Mouse (Mus musculus): ENCODE results near the gene Gpbp1. TPM values are rescaled to one million over a fixed set of nuclear protein-coding genes. Genes with fewer than 3 reads are reported as not detected.

Gpbp1 gene
- polyA plus RNA-seq, 1 experiment from 2014 or later, result 97.9 TPM

- no peak for ATAC-seq (ENCODE audit: low read depth)
- no peaks in the 10 kb centered on the region for H3K9me3 ChIP-seq (ENCODE audit: control insufficient read depth, low read length)
- 72% methylated on average over 4 of the region's 4 CpGs for WGBS
- H3K9ac ChIP-seq (replicated peaks; ENCODE audit: low read depth, low read length), result no peak overlapping the region
- no peak overlapping the region for H3K4me2 ChIP-seq (ENCODE audit: low read depth, low read length)
- H3K4me3 ChIP-seq (ENCODE audit: low read depth, low read length), result no peak overlapping the region
- no peaks in the 10 kb centered on the region for H3K4me1 ChIP-seq (ENCODE audit: control insufficient read depth, insufficient read depth, low read length)
- no peaks in the 10 kb centered on the region for H3K27me3 ChIP-seq (ENCODE audit: control insufficient read depth, insufficient read depth, low read length)
- H3K27ac ChIP-seq (ENCODE audit: low read depth, low read length), result no peak overlapping the region
- no peaks in the 10 kb centered on the region for H3K36me3 ChIP-seq (ENCODE audit: control insufficient read depth, insufficient read depth, low read length)
Observed at GRCm38 (mm10) chr13:111520456-111520855, 30.5 kb upstream of the Gpbp1 start.

- Histone ChIP-seq H3K36me3 (ENCODE audit: control insufficient read depth, insufficient read depth, low read length) (no peaks in the 10 kb centered on the region), H3K4me3 (ENCODE audit: low read depth, low read length) (no peak overlapping the region), H3K9ac (replicated peaks; ENCODE audit: low read depth, low read length) (no peak overlapping the region), H3K27ac (ENCODE audit: low read depth, low read length) (no peak overlapping the region), H3K4me1 (ENCODE audit: control insufficient read depth, insufficient read depth, low read length) (no peaks in the 10 kb centered on the region), H3K9me3 (ENCODE audit: control insufficient read depth, low read length) (no peaks in the 10 kb centered on the region), H3K27me3 (ENCODE audit: control insufficient read depth, insufficient read depth, low read length) (no peaks in the 10 kb centered on the region), H3K4me2 (ENCODE audit: low read depth, low read length) (no peak overlapping the region)
- ATAC-seq (ENCODE audit: low read depth), result no peak
- 84% methylated on average over 5 of the region's 5 CpGs for WGBS
Observed at GRCm38 (mm10) chr13:111518332-111518731, 28.4 kb upstream of the Gpbp1 start.

- no peak for ATAC-seq (ENCODE audit: low read depth)
Observed at GRCm38 (mm10) chr13:111516385-111517150, 26.7 kb upstream of the Gpbp1 start.

GRCm38 (mm10) chr13:111509385-111509784 is 19.5 kb upstream of the Gpbp1 start:
- Histone ChIP-seq H3K4me2 (ENCODE audit: low read depth, low read length) (no peak overlapping the region), H3K9me3 (ENCODE audit: control insufficient read depth, low read length) (no peaks in the 10 kb centered on the region), H3K27ac (ENCODE audit: low read depth, low read length) (no peak overlapping the region), H3K27me3 (ENCODE audit: control insufficient read depth, insufficient read depth, low read length) (no peaks in the 10 kb centered on the region), H3K4me3 (ENCODE audit: low read depth, low read length) (no peak overlapping the region), H3K36me3 (ENCODE audit: control insufficient read depth, insufficient read depth, low read length) (no peaks in the 10 kb centered on the region), H3K9ac (replicated peaks; ENCODE audit: low read depth, low read length) (no peak overlapping the region), H3K4me1 (ENCODE audit: control insufficient read depth, insufficient read depth, low read length) (no peaks in the 10 kb centered on the region)
- WGBS, result 45% methylated on average over 5 of the region's 5 CpGs
- ATAC-seq (ENCODE audit: low read depth), result no peak

More at GRCm38 (mm10) chr13:111516385-111517150, 26.7 kb upstream of the Gpbp1 start:
- H3K9me3 ChIP-seq (ENCODE audit: control insufficient read depth, low read length), result no peaks in the 10 kb centered on the region
- 89% methylated on average over 7 of the region's 7 CpGs for WGBS
- H3K27ac ChIP-seq (ENCODE audit: low read depth, low read length), result no peak overlapping the region
- no peak overlapping the region for H3K4me3 ChIP-seq (ENCODE audit: low read depth, low read length)
- no peaks in the 10 kb centered on the region for H3K36me3 ChIP-seq (ENCODE audit: control insufficient read depth, insufficient read depth, low read length)
- H3K4me2 ChIP-seq (ENCODE audit: low read depth, low read length), result no peak overlapping the region
- no peaks in the 10 kb centered on the region for H3K4me1 ChIP-seq (ENCODE audit: control insufficient read depth, insufficient read depth, low read length)
- no peaks in the 10 kb centered on the region for H3K27me3 ChIP-seq (ENCODE audit: control insufficient read depth, insufficient read depth, low read length)
- H3K9ac ChIP-seq (replicated peaks; ENCODE audit: low read depth, low read length), result no peak overlapping the region

GRCm38 (mm10) chr13:111508645-111509044 is 18.7 kb upstream of the Gpbp1 start:
- H3K4me2 ChIP-seq (ENCODE audit: low read depth, low read length), result no peak overlapping the region
- no peaks in the 10 kb centered on the region for H3K27me3 ChIP-seq (ENCODE audit: control insufficient read depth, insufficient read depth, low read length)
- no peaks in the 10 kb centered on the region for H3K36me3 ChIP-seq (ENCODE audit: control insufficient read depth, insufficient read depth, low read length)
- no peak overlapping the region for H3K4me3 ChIP-seq (ENCODE audit: low read depth, low read length)
- no peaks in the 10 kb centered on the region for H3K9me3 ChIP-seq (ENCODE audit: control insufficient read depth, low read length)
- ATAC-seq (ENCODE audit: low read depth), result no peak
- no peak overlapping the region for H3K27ac ChIP-seq (ENCODE audit: low read depth, low read length)
- no peaks in the 10 kb centered on the region for H3K4me1 ChIP-seq (ENCODE audit: control insufficient read depth, insufficient read depth, low read length)
- H3K9ac ChIP-seq (replicated peaks; ENCODE audit: low read depth, low read length), result no peak overlapping the region
- WGBS, result 80% methylated on average over 6 of the region's 6 CpGs

GRCm38 (mm10) chr13:111494330-111495029 is 4.6 kb upstream of the Gpbp1 start:
- ATAC-seq (ENCODE audit: low read depth), result no peak
- H3K27ac ChIP-seq (ENCODE audit: low read depth, low read length), result no peak overlapping the region
- no peaks in the 10 kb centered on the region; the same call in 1 of the 2 replicates for H3K4me1 ChIP-seq (ENCODE audit: control insufficient read depth, insufficient read depth, low read length)
- H3K9me3 ChIP-seq (ENCODE audit: control insufficient read depth, low read length), result no peaks in the 10 kb centered on the region
- H3K4me2 ChIP-seq (ENCODE audit: low read depth, low read length), result no peak overlapping the region
- 53% methylated on average over 11 of the region's 11 CpGs for WGBS
- peaks cover 6% of the 10 kb centered on the region; the same call in 1 of the 2 replicates for H3K27me3 ChIP-seq (ENCODE audit: control insufficient read depth, insufficient read depth, low read length)
- H3K9ac ChIP-seq (replicated peaks; ENCODE audit: low read depth, low read length), result no peak overlapping the region
- no peaks in the 10 kb centered on the region for H3K36me3 ChIP-seq (ENCODE audit: control insufficient read depth, insufficient read depth, low read length)
- no peak overlapping the region for H3K4me3 ChIP-seq (ENCODE audit: low read depth, low read length)

GRCm38 (mm10) chr13:111491046-111491756 is 1.3 kb upstream of the Gpbp1 start:
- no peak for ATAC-seq (ENCODE audit: low read depth)
- Histone ChIP-seq H3K9ac (replicated peaks; ENCODE audit: low read depth, low read length) (no peak overlapping the region), H3K4me3 (ENCODE audit: low read depth, low read length) (peak overlapping the region; percentile 93; the same call in 1 of the 2 replicates), H3K9me3 (ENCODE audit: control insufficient read depth, low read length) (no peaks in the 10 kb centered on the region), H3K27me3 (ENCODE audit: control insufficient read depth, insufficient read depth, low read length) (peaks cover 8% of the 10 kb centered on the region), H3K4me1 (ENCODE audit: control insufficient read depth, insufficient read depth, low read length) (peaks cover 7% of the 10 kb centered on the region; the same call in 1 of the 2 replicates), H3K27ac (ENCODE audit: low read depth, low read length) (no peak overlapping the region), H3K36me3 (ENCODE audit: control insufficient read depth, insufficient read depth, low read length) (no peaks in the 10 kb centered on the region), H3K4me2 (ENCODE audit: low read depth, low read length) (peak overlapping the region; percentile 62)
- WGBS, result 24% methylated on average over 13 of the region's 13 CpGs

- no peak for ATAC-seq (ENCODE audit: low read depth)
- Histone ChIP-seq H3K4me3 (ENCODE audit: low read depth, low read length) (peak overlapping the region; percentile 93), H3K4me1 (ENCODE audit: control insufficient read depth, insufficient read depth, low read length) (peaks cover 18% of the 10 kb centered on the region), H3K9me3 (ENCODE audit: control insufficient read depth, low read length) (no peaks in the 10 kb centered on the region), H3K27me3 (ENCODE audit: control insufficient read depth, insufficient read depth, low read length) (peaks cover 8% of the 10 kb centered on the region), H3K4me2 (ENCODE audit: low read depth, low read length) (peak overlapping the region; percentile 91; the same call in 1 of the 2 replicates), H3K36me3 (ENCODE audit: control insufficient read depth, insufficient read depth, low read length) (no peaks in the 10 kb centered on the region), H3K27ac (ENCODE audit: low read depth, low read length) (peak overlapping the region; percentile 96), H3K9ac (replicated peaks; ENCODE audit: low read depth, low read length) (peak overlapping the region; percentile 86)
- under 1% methylated on average over 25 of the region's 33 CpGs for WGBS
Observed at GRCm38 (mm10) chr13:111489502-111489801, 459 bp downstream of the Gpbp1 start.
